Mouse (Mus musculus): Measurements from ENCODE around the gene Dnase1l3. TPM values are rescaled to one million over a fixed set of nuclear protein-coding genes. Genes with fewer than 3 reads are reported as not detected.

The Dnase1l3 gene
- polyA plus RNA-seq, 1 experiment from 2014 or later = 0.07 TPM

DNA sequence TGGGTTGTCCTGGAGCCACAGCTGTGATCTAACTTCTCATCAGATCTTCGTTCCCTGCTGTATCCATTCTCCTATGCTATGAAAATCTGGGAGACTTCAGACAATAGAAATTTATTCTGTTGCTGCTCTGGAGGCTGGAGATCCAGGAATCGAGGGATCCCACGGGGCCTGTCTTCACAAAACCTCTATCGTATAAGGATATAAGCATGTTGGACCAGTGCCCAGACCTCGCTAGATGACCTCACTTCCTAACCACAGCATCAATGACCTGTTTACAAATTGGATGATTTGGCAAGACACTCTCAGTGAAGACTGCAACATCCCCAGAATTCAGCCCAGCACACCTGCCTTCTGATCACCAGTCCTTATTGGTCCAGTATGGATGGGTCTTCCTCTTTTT, 32.7 kb downstream of the Dnase1l3 start:
- DNase-seq (ENCODE audit: low spot score) = no peak
- Histone ChIP-seq H3K27ac (no peak overlapping the region), H3K27me3 (ENCODE audit: insufficient read depth, poor library complexity, severe bottlenecking) (no peaks in the 10 kb centered on the region), H3K4me3 (no peak overlapping the region), H3K36me3 (no peaks in the 10 kb centered on the region), H3K4me1 (replicated peaks) (peaks cover 9% of the 10 kb centered on the region), H3K9me3 (no peaks in the 10 kb centered on the region)
- 87% methylated on average over 5 of the region's 5 CpGs for WGBS

DNA sequence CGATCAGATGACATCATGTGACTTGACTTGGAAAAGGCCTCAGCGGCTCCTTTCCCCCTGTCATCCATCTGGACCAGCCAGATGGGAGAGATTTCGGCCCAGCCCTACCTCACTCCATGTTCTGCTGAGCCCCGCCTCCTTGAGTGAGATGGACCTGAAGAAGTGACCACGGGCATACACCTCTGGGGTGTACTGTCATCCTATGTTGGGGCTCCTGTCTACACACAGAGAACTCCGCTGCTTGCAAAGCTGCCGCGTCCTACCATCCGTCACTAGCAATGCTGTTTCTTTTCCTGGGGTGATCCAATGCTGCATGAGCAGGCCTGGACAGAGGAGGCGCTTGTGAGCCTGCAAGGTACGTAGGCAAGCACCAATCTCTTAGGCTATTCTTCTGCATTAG, 33.8 kb downstream of the Dnase1l3 start:
- Histone ChIP-seq H3K4me3 (no peak overlapping the region), H3K36me3 (no peaks in the 10 kb centered on the region), H3K27me3 (ENCODE audit: insufficient read depth, poor library complexity, severe bottlenecking) (no peaks in the 10 kb centered on the region), H3K9me3 (no peaks in the 10 kb centered on the region), H3K4me1 (replicated peaks) (peaks cover 11% of the 10 kb centered on the region), H3K27ac (no peak overlapping the region)
- DNase-seq (ENCODE audit: low spot score) = peak; percentile 35
- WGBS = 51% methylated on average over 11 of the region's 11 CpGs

DNA sequence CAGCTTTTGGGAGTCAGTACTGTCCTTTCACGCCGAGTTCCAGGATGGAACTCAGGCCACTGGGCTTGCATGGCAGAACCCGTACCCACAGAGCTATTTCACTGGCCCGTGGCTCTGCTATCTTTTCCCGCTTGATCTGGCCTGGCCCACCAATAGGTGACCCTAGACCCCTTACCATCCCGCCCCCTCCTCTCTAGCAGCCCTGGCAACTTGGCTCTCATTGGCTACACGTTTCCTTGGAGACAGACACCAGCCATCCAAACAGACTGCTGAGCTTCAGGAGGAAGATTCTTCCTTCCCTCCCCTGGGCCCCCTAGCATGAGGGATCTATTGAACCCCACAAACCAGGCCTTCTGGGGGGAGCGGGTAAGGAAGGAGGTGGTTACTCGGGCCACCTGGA, 37.3 kb downstream of the Dnase1l3 start, which contains the start of gene Gm45521:
Gene Gm45521 (plus strand): TSS at position 240 of the 400 bp plus-strand sequence.
- Histone ChIP-seq H3K4me3 (no peak within 1 kb of the TSS), H3K27ac (peak within 1 kb of the TSS; percentile 54; the same call in 1 of the 2 replicates), H3K9me3 (no peaks in the 10 kb centered on the region), H3K36me3 (no peaks in the 10 kb centered on the region), H3K27me3 (ENCODE audit: insufficient read depth, poor library complexity, severe bottlenecking) (no peaks in the 10 kb centered on the region), H3K4me1 (replicated peaks) (peaks cover 28% of the 10 kb centered on the region)
- DNase-seq (ENCODE audit: low spot score) = peak; percentile 52
- WGBS = 49% methylated on average over 9 of the region's 9 CpGs

DNA sequence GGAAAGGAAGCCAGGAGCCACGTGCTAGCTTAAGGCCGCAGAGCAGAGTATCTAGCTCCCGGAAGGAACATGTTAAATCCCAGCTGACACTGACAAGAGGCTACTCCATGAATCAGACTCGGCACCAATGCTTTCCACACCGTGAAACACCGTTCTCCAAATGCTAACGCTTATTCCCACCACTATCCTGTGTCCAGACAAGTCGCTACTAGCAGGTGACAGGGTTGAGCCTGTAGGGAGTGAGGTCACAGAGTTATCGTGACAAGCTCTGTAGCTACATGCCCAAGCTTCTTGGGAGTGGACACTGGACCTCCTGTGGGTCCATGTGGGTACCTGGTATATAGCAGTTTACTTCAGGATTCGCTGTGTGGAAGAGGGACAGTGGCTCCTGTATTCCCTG, 37.9 kb downstream of the Dnase1l3 start:
- no peaks in the 10 kb centered on the region for H3K9me3 ChIP-seq
- DNase-seq (ENCODE audit: low spot score) = no peak
- H3K27me3 ChIP-seq (ENCODE audit: insufficient read depth, poor library complexity, severe bottlenecking) = no peaks in the 10 kb centered on the region
- H3K4me3 ChIP-seq = no peak overlapping the region
- H3K4me1 ChIP-seq (replicated peaks) = peaks cover 28% of the 10 kb centered on the region
- peaks cover 1% of the 10 kb centered on the region for H3K36me3 ChIP-seq
- no peak overlapping the region for H3K27ac ChIP-seq
- 92% methylated on average over 10 of the region's 10 CpGs for WGBS

DNA sequence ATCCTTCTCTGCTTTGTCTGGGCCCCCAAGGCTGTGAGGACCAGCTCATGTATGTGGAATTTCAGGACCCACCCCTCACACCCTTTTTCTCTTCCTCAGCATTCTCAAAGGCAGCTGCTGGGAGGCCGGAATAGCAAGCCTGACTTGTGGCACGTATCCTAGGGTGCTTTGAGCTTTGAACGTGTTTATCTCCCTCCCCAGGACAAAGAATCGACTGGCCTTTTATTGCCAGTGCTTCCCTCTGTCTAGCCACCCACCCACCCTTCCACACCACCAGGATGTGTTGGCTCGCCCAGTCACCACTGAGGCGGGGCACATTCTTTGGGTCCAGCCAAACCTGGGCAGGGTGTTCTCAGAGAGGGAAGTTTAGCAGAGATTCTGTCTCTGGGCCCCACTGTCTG, 40.3 kb downstream of the Dnase1l3 start:
- WGBS = 32% methylated on average over 6 of the region's 6 CpGs
- H3K4me1 ChIP-seq (replicated peaks) = peaks cover 28% of the 10 kb centered on the region
- H3K36me3 ChIP-seq = peaks cover 25% of the 10 kb centered on the region
- H3K27me3 ChIP-seq (ENCODE audit: insufficient read depth, poor library complexity, severe bottlenecking) = no peaks in the 10 kb centered on the region
- no peaks in the 10 kb centered on the region for H3K9me3 ChIP-seq
- no peak for DNase-seq (ENCODE audit: low spot score)
- peak overlapping the region; percentile 68 for H3K27ac ChIP-seq
- H3K4me3 ChIP-seq = no peak overlapping the region

DNA sequence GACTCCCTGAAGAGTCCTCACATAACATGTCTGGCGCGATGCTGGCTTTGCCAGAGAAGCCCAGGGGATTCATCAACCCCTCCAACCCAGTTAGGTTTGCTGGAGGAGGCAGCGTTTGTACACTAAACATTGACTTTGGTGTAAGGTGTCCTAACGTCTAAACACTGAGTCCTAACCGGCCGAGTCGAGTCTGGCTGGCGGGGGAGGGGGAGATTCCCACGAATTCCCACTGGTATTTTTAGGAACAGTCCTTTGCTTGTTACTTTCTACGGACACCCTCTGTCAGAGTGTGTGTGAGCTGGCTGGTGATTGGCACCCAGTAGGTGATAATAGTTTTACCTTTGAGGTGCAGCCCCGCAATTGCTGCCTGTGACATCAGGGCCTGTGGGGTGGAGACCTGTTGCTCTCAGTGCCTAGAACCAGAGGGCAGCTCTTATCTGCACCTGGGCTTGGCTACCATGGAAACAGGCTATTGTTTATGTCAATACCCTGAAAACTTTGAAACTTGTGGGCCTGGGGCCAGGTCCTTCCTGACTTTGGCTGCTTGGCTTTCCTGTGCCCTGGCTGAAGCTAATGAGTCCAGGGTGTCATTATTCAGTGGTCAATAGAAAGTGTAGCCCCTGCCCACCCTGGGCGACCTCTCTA, 41.6 kb downstream of the Dnase1l3 start:
- DNase-seq (ENCODE audit: low spot score) = peak; percentile 24

DNA sequence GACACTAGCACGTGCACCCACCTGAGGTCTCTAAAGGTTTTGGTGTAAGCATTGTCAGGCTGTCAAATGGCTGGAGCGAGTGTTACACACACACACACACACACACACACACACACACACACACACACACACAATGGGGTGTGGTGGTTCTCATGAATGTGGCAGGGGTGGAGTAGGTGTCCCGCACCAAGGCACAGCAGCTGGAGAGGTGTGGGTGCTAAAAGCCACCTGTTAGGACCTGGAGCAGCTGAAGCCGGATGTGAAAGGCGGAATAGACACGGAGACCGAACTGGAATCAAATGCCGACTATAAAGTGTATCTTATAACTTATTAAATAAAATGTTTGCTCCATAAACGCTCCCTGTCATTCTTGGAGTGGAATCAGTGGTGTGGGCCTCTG, 43.1 kb downstream of the Dnase1l3 start:
- peaks cover 16% of the 10 kb centered on the region for H3K4me1 ChIP-seq (replicated peaks)
- peaks cover 37% of the 10 kb centered on the region for H3K36me3 ChIP-seq
- H3K27ac ChIP-seq = no peak overlapping the region
- 94% methylated on average over 9 of the region's 9 CpGs for WGBS
- no peak overlapping the region for H3K4me3 ChIP-seq
- H3K9me3 ChIP-seq = no peaks in the 10 kb centered on the region
- DNase-seq (ENCODE audit: low spot score) = no peak
- H3K27me3 ChIP-seq (ENCODE audit: insufficient read depth, poor library complexity, severe bottlenecking) = no peaks in the 10 kb centered on the region

More for the DNA sequence above, 41.6 kb downstream of the Dnase1l3 start:
- Histone ChIP-seq H3K9me3 (no peaks in the 10 kb centered on the region), H3K4me1 (replicated peaks) (peaks cover 28% of the 10 kb centered on the region), H3K27me3 (ENCODE audit: insufficient read depth, poor library complexity, severe bottlenecking) (no peaks in the 10 kb centered on the region), H3K36me3 (peaks cover 37% of the 10 kb centered on the region), H3K4me3 (no peak overlapping the region), H3K27ac (peak overlapping the region; percentile 25; the same call in 1 of the 2 replicates)
- WGBS = 37% methylated on average over 12 of the region's 12 CpGs

DNA sequence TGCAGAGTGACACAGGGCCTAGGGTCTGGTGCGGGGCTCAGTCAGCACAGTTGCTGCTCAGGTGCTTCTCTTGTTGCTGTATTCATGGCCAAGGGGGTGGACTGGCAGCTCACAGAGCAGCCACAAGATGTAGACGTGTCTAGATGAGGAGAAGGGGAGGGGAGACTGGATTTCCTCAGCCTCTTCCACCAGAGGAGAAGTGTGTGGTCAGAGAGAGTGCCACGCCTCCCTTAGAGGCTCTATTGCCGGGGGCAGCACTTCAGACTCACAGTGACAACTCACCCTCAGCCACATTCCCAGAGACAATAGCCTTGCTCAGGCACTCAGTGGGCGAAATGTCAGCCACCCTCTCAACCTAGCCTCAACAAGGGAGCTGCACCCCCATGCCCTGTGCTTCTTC, 49.1 kb downstream of the Dnase1l3 start:
- 87% methylated on average over 5 of the region's 5 CpGs for WGBS
- H3K4me3 ChIP-seq = no peak overlapping the region
- DNase-seq (ENCODE audit: low spot score) = no peak
- no peaks in the 10 kb centered on the region for H3K27me3 ChIP-seq (ENCODE audit: insufficient read depth, poor library complexity, severe bottlenecking)
- peaks cover 4% of the 10 kb centered on the region; the same call in 1 of the 2 replicates for H3K4me1 ChIP-seq (replicated peaks)
- no peaks in the 10 kb centered on the region for H3K9me3 ChIP-seq
- H3K36me3 ChIP-seq = peaks cover 81% of the 10 kb centered on the region
- H3K27ac ChIP-seq = no peak overlapping the region

DNA sequence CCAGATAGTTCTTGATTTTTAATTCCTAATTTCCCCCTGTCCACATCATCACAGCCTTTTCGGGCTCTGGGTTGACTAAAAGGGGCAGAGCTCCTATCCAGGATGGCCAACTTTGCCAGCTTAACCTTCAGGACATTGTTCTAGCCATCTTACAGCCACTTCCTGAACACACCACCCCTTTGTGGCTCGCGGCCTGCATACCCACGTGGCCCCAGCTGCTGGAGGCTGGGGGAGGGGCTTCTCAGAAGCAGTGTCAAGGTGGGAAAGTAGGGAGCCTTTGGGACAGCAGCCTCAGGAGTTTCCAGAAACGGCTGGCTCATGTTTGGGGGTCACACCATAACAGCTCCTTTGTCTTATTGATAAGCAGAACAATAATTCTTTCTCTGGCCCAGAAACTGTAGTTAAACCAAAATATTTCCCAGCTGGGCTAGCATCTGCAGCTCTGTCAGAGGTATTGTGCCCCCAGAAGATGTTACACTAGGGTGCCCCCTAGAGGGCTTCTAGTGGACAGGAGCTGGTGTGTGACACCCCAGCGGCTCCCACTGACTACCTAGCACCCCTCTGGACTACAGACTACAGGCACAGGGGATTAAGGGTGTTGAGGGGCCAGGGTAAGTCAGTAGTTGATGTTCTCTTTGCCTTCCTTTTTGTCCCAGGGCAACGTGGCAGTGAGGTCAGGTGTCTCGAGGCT, 49.9 kb downstream of the Dnase1l3 start:
- Histone ChIP-seq H3K36me3 (peaks cover 77% of the 10 kb centered on the region), H3K4me3 (no peak overlapping the region), H3K27me3 (ENCODE audit: insufficient read depth, poor library complexity, severe bottlenecking) (no peaks in the 10 kb centered on the region), H3K4me1 (replicated peaks) (peaks cover 4% of the 10 kb centered on the region; the same call in 1 of the 2 replicates), H3K27ac (peak overlapping the region; percentile 3; the same call in 1 of the 2 replicates), H3K9me3 (no peaks in the 10 kb centered on the region)
- DNase-seq (ENCODE audit: low spot score) = no peak
- whole genome bisulfite sequencing = 61% methylated on average over 8 of the region's 8 CpGs

DNA sequence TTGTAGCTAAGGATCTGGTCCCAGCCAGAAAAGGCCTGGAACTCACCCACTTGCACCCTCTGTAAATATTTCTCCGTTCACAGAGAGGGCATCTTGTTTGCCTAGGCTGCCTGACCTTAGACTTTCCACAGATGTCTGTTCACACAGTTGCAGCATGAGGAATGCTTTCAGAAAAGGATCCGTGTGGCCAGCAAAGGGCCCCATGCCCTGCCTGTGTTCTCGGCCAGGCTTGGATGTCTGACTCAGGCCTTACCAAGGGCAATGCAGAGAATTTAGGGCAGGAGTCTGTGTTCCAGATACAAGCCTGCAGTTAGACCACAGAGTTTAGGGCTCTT, 50.6 kb downstream of the Dnase1l3 start:
- Histone ChIP-seq H3K36me3 (peaks cover 72% of the 10 kb centered on the region), H3K27ac (0 out of 2 replicates have a peak overlapping the region, but pooled peaks have one; percentile 3), H3K4me3 (no peak overlapping the region), H3K4me1 (replicated peaks) (peaks cover 4% of the 10 kb centered on the region; the same call in 1 of the 2 replicates), H3K9me3 (no peaks in the 10 kb centered on the region), H3K27me3 (ENCODE audit: insufficient read depth, poor library complexity, severe bottlenecking) (no peaks in the 10 kb centered on the region)
- WGBS = 88% methylated on average over 3 of the region's 3 CpGs
- DNase-seq (ENCODE audit: low spot score) = no peak

DNA sequence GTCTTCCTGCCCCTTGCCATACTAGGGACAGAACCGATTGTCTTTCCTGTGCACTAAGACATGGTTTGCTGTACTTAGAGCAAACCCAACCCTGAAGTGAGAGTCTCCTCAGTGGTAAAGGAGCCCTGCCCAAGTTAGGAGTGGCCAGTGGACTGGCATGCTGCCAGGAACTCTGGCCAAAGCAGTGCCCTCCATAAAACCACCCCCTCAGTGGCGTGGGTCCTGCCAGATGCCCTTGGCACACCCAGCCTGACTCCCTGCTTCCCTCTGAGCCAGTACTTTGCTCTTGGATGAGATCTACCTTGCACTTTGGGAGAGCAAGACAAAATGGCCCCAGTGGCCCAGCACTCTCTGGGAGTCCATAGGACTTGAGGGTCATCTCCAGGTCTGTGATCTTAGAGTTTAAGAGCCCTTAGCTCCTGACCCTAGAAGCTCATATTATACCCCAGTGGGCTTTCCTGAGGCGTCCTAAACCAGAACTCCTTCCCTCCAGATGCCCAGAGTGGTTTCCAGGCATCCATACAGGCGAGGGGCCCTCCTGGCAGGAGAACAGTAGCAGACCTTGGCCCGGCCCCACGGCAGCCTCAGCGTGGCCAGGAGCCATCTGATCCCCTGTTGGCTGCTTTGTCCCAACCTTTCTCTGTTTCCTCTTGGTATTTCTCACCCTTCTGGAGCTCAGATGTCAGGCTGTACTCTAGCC, 51.1 kb downstream of the Dnase1l3 start:
- no peak overlapping the region for H3K27ac ChIP-seq
- H3K36me3 ChIP-seq = peaks cover 67% of the 10 kb centered on the region
- 81% methylated on average over 7 of the region's 7 CpGs for WGBS
- H3K27me3 ChIP-seq (ENCODE audit: insufficient read depth, poor library complexity, severe bottlenecking) = no peaks in the 10 kb centered on the region
- H3K4me3 ChIP-seq = no peak overlapping the region
- H3K9me3 ChIP-seq = no peaks in the 10 kb centered on the region
- peaks cover 4% of the 10 kb centered on the region; the same call in 1 of the 2 replicates for H3K4me1 ChIP-seq (replicated peaks)
- no peak for DNase-seq (ENCODE audit: low spot score)

DNA sequence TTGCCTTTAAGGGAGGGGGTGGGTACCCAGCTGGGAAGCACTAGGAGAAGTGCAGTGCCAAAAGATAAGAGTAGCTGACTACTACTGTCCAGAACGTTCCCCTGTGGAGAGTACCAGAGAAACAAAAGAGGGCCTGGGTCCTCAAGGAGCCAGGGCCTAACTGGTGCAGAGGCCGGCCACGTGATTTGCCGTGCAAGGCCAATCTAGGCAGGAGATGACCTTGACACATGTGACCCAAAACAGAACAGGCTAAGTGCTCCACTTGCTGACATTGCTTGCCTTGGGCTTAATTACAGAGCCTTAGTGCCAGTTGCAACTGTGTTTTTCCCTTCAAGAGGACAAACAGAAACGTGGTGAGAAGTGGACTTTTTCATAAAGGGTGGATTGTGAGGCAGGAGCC, 53.0 kb downstream of the Dnase1l3 start:
- no peak overlapping the region for H3K27ac ChIP-seq
- no peak for DNase-seq (ENCODE audit: low spot score)
- no peaks in the 10 kb centered on the region for H3K9me3 ChIP-seq
- 88% methylated on average over 5 of the region's 5 CpGs for WGBS
- no peak overlapping the region for H3K4me3 ChIP-seq
- H3K27me3 ChIP-seq (ENCODE audit: insufficient read depth, poor library complexity, severe bottlenecking) = no peaks in the 10 kb centered on the region
- H3K36me3 ChIP-seq = peaks cover 63% of the 10 kb centered on the region
- peaks cover 11% of the 10 kb centered on the region; the same call in 1 of the 2 replicates for H3K4me1 ChIP-seq (replicated peaks)

Data from hindbrain, embryonic 10.5 days (tissue).